Mouse (Mus musculus) hindlimb bud, embryonic 11.5 days (tissue): ENCODE results near the gene Zfp422.

Experiments
- DNase-seq: peaks from one replicate; pipeline ENCODE4 v3.0.0-alpha.2; 2012; ENCODE audit warnings: low read depth, low spot score; ENCODE audit errors: extremely low spot score

Gene Zfp422

DNA sequence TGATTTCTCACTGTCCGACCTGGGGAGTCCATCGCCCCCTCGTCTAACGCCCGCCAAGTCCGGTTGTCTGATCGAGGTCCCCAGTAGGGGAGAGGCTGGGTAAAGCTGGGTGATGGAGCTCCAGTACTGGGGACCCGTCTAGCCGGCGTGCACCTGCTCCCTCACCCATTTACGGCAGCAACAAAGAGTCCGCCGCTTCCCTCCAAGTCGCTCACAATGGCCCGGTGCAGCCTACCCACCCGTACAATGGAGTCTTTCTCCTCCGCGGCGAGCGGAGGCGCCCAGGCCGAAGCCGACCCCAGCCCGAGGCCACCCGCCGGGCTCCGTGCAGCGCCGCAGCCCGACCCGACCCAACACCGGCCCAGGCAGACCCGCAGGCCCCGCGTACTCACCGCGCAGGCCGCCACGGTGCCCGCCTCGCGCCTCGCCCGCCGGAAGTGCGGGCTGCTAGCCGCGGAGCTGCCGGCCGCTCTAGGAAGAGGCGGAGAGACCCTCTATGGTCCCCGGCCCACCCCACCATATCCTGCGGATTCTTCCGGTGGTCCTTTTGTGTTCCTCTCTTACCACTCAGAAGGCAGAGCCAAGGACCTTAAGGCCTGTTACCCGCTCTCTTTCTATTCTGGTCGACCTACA is at the start of gene Zfp422:
Gene Zfp422 (minus strand): TSS at position 461 of the 633 bp plus-strand sequence.
- DNase-seq: peak; percentile 30

DNA sequence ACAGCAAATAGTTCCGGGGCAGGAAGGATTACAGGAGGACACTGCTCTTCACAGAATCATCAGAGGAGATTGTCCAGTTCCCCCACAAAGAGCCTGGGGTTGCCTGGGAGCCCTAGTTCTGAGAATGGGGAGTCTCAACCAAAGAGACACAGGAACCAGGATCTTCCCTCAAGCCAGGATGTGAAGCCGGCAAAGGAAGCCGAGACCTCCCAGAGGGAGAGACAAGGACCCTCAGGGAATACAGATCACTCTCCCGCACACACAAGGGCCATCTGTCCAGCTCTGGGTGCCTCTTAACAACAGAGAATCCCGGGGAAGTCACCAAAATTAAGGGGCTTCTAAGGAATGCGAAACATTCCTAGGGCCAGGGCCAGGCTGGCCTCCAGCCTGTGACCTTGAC is 48.5 kb upstream of the Zfp422 start:
- no peak for DNase-seq

DNA sequence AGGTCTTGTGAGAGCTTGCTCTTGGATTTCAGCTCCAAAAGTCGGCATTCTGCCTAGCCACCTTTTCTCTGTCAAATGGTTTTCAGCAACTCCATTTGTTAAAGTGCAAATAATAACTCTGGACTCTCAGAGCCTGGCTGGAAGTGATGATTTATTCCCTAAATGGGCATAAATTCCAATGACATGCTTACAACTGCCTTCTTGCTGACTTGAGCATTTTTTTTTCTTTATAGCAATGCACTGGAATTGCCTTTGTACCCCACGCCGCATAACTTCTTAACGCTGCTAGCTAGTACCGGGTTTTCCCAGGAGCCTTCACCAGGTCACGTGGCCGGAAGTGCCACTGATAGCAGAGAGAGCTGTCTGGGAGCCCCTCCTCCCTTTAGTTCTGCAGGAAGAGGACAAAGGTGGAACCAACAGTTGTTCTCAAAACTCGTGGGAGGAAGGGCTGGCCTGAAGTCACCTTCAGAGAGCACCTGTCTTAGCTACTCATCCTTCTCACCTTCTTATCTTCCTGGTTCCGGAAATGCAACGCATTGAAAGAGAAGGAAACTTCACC is 47.6 kb upstream of the Zfp422 start:
- no peak for DNase-seq

DNA sequence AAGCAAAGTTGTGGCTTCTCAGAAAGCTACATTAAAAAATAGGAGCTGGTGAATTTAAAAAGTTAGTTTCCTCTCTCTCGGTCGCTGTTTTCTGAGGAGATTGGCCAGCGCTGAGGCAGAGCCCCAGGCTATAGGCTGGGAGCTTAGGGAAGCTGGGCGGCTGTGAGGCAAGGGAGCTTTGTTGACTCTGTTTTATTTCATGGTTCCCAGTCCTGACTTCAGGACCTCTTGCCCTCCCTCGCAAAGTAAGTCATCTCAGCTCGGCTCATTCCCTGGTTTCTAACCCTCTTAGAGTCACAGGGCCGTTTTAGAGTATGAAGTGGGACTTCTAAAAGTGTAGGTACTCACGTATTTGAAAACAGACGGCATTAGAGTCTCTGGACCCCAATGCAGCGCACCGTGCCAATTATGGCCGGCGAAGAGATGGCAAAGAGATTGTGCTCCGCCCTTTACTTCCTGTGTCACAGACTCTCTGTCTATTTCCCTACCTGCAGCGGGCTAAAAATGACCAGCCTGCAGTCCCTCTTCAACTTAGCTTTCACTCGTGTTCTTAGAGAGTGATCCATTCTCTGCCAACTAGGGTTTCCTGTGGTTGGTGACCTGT is 45.6 kb upstream of the Zfp422 start:
- DNase-seq: no peak

DNA sequence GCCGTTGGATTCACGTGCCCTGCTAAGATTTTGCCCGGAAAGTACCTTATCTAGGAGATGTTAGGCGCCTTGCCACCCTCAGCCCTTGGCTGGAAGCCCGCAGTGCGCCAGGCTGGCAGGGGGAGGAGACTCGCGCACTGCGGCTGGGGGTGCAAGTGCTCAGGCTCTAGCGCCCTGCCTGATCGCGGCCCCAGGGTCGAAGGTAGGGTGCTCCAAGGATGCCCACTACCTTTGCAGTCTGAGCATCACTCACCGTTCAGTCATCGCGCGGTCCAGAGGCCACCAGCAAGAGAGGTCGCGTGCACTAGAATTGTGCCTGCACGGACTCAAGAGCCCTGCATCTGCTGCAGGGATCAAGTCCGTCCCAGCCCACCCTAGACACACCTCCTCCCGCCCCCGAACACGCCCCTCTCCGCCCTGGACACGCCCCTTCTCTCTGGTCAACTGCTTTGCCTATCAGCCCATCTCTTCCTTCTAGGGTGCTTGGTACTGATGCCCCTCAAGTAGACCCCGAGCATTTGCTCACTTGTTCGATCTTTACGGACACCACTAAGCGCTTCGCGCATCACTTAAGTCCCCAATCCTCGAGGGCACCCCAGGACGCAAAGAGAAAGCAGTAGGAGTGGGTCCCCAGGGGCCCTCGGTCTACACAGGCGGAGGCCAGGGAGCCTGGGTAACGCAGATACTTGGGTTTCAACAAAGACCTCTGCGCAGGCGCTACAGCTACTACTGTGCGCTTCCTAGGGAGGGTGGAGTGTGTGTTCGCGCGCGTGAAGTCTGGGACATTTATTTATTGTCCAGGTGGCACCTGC is 44.9 kb upstream of the Zfp422 start, which contains the start of gene Rassf4:
Gene Rassf4 (minus strand): TSS at position 482 of the 812 bp plus-strand sequence.
- DNase-seq: no peak

DNA sequence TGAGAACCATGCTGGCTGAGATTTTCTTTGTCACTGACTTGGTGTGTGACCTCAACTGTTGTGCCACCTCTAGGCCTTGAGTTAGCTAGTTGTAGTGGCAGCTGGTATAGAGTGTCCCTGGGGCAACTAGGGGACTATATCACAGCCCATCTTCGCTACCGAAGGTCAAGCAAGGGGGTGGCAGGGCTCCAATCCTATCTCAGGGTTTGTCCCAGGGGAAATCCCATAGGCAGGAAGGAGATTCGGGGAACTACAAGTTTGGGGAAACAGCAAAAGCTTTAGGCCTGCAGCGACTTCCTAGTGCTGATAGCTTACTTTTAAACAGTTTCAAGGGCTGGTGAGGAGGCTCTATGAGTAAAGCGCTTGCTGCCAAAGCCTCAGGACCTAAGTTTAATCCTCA is 43.5 kb upstream of the Zfp422 start:
- DNase-seq: no peak

DNA sequence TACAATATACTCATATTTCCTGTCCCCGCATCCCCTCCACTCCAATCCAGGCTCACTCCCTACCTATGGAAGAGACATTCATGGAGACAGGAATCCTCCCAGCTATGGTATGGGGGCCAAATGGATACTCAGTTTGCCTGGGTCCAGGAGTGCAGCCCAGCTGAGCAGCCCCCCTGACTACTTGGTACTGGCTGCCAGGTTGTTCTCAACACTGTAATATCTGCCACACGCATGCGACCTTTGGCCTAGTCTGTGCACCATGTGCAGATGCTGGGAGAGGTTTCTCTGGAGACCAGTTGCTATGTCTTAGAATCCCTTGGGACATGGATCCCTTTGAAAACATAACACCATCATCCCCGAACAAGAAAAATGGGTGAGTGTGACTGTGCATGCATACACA is 43.0 kb upstream of the Zfp422 start:
- no peak for DNase-seq

DNA sequence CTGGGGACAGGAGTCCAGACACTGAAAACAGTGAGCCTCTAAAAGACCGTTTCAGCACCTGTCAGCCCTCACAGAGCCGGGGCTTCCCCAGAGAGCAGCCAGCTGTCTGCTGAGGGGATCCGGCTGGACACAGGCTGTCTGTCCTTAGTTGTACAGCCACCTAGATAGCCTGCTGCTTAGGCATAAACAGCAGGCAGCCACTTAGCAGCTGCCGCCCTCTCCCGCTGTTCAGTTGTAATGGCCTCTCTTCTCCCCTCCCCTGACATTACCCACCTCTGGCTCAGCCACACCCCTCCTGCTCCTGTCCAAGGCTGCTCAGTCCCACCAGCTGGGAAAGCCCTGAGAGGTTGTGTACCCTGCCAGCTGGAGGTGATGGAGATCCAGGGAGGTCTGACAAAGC is 42.2 kb upstream of the Zfp422 start:
- no peak for DNase-seq

DNA sequence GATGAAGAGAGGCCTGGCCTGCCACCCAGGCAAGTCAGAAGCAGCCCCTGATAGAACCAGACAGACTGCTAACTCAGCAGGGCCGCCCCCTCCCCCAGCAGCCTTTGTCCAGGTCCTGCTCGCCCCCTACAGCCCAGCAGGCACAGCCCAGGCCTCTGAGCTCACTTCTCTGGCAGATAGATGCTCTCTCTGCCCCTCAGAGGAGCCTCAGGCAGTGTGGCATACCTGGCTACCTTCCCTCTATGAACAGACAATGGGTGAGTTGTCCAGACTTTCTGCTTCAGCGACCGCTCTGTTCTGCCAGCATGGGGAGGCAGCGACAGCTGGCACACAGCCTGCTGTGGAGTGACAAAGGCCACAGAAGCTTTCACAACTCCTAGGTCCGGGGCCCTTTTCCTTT is 41.3 kb upstream of the Zfp422 start:
- no peak for DNase-seq

DNA sequence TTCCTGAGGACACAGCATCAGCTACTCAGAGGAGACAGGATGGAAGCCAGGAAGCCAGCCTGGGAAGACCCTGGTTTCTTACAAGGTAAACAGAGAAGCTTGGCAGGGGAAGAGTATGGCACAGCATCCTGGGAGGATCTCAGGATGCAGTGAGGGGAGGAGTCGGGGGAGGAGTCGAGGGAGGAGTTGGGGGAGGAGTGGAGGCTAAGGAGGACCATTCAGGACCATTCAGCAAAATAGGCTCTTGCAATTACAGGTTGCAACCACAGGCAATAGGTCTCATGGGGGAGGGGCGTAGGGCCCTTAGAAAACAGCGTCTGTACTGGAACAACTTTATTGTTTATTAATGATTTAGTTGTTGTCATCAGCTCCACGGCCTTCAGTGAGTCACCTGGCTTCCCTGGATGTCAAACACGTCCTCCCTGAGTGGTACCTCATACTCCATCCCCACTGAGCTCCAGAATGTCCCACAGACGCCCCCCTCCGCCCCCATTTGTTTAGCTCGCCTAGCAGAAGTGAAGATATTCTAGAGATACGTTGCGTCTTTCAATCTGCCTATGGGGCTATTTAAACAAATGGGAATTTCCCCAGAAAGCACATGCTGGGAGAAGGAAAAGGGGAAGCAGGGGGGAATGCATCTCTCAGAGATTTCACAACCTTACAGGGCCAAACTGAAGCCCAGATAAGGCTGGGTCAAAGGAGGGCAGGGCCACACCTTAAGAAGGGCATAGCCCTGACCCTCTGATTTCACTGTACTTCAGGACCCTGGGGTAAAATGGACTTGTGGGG is 40.1 kb upstream of the Zfp422 start:
- no peak for DNase-seq

DNA sequence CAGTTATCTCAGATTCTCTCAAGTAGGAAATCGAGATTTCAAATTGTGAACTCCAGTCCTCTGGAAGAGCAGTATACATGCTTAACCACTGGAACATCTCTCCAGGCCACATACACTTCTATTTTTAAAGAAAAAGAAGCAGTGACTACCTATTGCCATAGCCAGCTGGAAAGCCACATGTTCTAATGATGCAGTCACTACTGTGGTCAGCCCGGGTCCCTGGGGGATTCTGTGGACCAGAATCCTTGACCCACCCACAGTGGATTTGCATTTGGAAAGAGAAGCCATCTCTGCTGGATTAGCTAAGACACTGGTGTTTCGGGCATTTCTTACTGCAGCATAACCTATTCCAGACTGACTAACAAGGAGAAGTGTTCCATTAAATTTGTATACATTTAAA is 38.6 kb upstream of the Zfp422 start:
- DNase-seq: no peak

DNA sequence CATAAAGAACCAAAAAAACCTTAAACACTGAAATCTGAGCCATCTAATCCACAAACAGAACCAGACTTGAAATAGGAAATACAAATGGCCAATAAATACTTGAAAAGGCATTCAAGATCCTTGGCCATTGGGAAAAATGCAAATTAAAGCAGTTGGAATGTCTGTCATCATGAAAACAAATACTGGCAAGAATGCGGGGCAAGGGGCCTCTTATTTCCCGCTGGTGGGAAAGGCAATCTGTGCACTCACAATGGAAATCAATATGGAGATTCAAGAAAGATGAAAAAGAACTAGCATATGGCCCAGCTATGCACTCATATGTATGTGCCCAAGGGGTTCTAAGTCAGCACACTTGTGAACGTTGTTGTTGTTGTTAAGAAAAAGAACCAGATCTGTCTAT is 38.1 kb upstream of the Zfp422 start:
- DNase-seq: no peak

DNA sequence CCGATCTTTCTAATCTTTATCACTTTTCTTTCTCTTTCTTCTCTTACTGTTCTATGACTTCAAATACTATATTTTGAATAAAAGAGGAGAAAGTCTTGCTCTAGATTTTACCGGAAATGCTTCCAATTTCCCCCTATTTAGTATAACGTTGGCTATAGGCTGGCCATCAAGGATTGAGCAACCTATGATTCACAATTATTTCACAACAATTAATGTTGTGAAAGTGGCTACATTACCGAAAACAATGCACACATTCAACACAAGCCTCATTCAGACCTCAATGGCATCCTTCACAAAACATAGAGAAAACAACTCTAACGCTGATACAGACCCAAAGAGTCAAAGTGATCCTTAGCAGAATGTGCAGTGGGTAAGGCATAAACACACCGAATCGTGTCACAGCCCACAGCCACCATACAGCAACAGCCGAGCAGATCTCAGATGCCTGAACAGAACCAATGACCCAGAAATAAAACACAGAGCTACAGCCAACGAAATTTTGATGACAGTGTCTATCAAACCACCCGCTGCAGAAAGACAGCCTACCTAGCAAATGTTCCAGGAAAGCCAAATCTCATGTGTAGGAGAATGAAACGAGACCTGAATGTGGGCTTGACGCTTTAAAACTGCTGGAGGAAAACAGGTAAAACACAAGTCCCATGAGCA is 37.4 kb upstream of the Zfp422 start:
- no peak for DNase-seq

DNA sequence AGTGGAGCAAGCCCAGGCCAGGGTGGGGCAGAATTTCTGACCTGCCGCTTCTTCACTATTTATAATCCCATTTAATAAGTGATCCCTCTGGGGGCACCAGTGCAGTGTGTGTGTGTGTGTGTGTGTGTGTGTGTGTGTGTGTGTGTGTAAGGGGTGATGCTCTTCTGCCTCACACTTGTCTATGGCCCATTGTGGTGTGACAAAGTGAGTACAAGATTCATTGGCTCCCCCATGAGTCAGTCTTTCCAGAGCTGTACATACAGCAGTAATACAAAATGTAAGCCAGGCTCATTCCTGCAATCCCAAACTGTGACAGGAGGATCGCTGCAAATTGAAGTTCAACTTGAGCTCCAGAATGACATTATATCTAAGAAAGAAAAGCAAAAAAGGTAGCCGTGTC is 36.0 kb upstream of the Zfp422 start:
- no peak for DNase-seq

DNA sequence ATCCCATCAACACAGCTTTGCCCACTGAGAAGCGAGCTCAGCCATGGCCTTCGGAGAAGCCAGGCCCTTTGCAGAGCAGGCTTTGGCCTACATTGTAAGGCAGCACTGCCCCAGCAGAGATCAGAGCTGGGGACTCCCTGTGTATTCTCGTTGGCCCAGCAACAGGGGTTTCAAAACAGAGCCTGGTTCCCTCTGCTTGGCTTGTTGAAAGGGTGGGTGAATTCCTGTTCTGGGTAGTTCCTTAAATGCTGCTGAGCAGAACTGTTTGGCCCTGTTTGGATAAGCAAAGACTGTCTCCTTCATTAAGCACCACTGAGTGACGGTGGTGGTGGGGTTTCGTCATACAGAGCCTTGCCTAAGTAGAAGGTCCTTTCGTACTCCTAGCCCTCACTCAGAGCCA is 35.2 kb upstream of the Zfp422 start:
- DNase-seq: no peak

DNA sequence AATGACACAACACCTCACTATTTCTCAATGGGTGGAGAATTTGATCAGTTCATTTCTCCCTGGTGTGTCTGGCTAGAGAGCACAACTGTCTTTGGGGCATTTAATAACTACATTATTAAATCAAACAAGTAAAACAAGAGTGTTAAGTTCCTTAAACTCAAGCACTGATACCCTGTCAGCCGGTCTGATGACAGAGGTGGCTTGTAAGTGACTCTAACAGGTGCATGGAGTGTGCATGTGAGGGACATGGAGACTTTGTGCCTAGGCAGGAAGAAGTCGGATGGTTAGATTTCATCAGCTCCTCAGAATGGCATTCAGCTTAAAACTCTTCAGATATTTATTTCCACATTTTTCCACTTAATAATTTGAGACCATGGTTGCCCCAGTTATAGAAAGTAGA is 34.6 kb upstream of the Zfp422 start:
- no peak for DNase-seq

DNA sequence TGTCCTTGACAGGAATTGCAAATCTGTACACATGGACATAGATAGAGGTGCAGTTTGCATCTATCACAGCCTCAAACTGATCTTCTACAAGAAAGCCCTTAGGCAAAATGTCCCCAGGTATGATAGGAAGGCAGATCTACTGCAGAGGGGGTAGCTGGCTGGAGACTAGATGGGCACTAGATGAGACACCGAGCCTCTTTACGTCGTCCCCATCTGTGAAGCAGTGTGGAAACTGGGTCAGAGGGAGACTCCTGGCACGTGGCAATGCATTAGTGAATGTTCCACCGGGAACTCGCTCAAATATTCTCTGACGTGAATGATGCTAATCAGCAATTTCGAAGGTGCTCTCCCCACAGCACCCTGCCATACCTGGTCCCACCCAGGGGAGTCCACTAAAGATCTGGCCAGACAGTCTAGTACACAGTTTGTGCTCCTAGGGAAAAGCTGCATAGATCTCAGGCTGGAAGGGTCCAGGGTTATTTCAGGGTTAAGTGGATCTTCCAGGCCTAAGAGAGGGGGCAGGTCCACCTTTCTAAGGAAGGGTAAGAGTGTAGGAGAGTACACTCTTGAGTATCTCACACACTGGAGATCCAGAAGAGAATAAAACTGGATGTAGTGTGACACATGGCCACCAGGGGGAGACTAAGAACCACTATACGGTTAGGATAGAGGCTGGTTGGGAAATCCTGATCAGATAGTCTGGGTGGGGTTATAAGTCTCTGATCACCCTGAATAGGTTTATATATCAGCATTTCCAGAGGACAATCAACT is 25.1 kb upstream of the Zfp422 start:
- no peak for DNase-seq

DNA sequence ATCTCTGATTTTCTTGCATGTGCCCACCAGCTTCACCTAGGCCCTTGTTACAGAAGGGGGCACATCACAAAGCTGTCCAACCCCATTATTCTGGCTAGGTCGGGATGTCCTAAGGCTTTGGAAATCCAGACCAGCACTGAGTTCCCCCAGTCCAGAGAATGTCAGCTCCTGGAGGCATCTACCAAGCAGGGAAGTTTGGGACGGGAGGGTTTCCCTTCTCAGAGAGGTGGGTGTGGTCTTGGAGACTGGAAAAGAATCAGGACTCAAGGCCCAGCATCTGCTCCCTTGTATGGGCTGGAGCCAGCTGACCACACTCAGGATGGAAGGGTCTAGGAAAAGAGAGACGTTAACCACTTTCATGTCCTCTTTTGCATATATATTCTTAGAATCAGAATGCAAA is 24.4 kb upstream of the Zfp422 start:
- DNase-seq: no peak

DNA sequence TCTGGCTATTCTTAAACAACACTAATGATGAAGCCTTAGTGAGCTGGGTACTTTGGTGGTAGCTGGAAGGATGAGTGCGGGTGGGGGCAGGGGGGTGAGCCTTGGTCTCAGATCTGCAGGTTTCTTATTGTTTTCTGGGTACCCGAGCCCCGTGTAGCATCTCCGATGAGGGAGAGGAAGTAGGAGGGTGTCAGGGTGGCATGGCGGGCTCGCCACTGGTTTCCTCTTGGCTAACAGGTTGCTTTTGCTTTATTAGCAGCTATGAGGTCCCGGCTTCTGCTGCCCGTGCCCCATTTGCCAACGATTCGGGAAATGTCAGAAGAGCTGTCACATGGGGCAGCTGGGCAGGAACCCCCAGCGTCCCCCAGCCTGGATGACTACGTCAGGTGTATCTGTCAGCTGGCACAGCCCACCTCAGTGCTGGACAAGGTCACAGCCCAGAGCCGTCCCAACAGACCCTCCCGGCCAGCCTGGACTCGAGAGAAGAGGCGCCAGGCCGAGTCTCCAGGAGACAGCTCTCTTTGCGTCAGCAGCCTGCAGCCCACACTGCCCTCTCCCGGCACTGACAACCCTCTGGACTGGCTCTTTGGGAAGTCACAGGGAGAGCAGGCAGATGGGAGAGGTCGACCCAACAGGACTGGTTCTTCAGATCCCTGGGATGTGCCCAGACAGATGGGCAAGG is 22.8 kb upstream of the Zfp422 start:
- no peak for DNase-seq
